Mouse (Mus musculus) erythroblast, adult 5-6 weeks (primary cell): ENCODE results near the gene Slc1a2. TPM values are rescaled to one million over a fixed set of nuclear protein-coding genes. Genes with fewer than 3 reads are reported as not detected.

Experiments
- ATAC-seq: replicated peaks from 2 replicates; pipeline ENCODE4 v1.8.0; 2016; ENCODE audit warnings: moderate number of reproducible peaks, mild to moderate bottlenecking, moderate TSS enrichment, inconsistent platforms; ENCODE audit not compliant: poor library complexity, low FRiP score, severe bottlenecking
- total RNA-seq, 2 experiments: library from RNA; stranded (forward) in 1 of 2; stranded (reverse) in 1 of 2; fragments of 150-400 nt in 1 of 2; fragments of 200-764, 138-1000 nt in 1 of 2; gene quantifications; 2 replicates each; pipeline versions ENCODE4 v1.2.3 to v1.2.4; 2015 to 2017; ENCODE audit warnings: low replicate concordance in 2 of 2

The Slc1a2 gene
- total RNA-seq, 2 experiments from 2014 or later: not detected

GRCm38 (mm10) chr2:102805283-102805682 is 146.8 kb downstream of the Slc1a2 start:
- no peak for ATAC-seq

DNA sequence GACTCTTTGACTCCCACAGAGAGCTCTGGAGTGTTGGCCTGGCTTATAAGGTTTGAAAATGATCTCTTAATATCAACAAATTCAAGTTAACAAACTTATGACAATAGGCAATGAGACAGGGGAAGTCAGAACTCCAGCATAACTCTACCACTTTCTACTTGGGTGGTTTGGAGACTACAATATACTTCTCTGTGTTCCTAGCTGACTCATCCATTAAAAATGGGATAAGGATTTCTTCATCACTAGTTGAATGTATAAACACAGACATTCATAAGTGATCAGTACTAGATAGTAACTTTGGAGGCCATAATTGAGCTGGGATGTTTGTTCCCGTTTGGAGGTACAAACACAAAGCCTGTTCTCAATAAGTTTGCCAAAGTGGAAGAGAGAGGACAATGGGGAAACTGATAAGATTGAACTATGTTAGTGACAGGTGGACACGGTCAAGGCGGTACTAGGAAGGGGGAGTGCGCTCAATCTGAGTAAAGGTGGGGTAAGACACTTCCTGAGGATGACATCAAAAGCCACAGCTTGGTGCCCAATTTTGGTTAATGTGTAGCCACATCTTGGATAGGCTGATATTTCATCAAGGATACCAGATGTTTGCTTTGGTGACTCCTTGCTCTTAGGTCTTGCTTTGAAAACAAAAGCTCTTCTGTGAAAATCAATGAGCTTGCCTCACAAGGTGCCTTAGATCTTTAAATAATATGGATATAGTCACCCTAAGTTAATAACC is 147.5 kb downstream of the Slc1a2 start:
- ATAC-seq: no peak

GRCm38 (mm10) chr2:102807633-102808032 is 149.2 kb downstream of the Slc1a2 start:
- no peak for ATAC-seq

DNA sequence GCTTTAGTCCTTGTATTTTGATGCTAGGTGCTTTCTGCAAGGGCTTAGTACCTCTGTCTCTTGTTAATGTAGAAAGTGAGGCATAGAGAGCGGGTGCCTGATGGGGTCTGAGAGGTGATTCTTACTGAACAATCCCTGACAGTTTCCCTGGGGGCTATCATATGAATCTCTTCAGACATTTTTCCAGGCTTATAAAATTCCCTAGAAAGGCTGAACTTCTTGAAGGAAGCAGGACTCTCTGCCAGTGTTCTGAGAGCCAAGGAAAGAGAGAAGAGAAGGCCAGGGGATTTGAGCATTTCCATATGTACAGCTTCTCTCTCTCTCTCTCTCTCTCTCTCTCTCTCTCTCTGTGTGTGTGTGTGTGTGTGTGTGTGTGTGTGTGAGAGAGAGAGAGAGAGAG is 151.0 kb downstream of the Slc1a2 start:
- no peak for ATAC-seq

DNA sequence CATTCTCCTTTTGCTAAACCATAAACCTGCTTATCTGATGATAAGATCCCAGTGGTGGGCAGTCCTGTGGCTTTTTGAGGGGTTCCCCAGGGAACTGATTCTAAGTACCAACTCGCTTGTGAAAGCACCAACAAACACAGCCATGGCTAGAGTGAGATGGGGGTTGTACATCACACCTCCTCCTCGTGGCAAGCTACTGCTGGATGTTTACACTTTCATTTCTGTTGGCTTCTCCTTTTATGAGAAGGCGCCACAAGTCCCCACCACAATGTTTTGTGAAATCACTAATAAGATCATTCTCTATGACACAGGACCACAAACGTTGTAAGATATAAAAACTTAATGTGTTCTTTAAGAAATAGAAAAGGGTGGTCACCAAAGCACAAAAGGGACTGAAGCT is 154.3 kb downstream of the Slc1a2 start:
- ATAC-seq: no peak

DNA sequence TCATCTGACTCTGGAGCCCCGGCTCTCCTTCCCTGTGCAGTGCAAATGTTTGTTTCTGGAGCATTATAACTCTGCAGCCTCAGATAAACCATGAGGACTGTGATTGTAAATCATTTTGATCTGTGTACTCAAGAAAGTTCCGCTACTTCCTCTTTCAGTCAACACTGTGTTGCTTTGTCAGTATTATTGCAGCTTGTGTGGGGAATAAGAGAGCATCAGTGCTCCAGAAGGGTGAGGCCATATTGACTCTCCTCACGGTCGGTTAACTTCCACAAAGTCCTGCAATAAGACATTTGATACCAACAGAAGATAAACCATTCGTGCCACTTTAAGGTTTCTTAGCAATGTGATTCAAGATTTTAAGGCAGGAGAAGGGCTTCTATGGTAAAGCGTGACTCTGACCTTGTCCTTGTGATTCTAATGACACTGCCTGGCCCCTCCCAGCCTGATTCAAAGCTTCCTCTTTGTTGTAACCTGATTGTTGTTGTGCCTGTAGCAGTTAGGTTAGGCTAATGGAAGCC is 156.9 kb downstream of the Slc1a2 start:
- ATAC-seq: no peak

DNA sequence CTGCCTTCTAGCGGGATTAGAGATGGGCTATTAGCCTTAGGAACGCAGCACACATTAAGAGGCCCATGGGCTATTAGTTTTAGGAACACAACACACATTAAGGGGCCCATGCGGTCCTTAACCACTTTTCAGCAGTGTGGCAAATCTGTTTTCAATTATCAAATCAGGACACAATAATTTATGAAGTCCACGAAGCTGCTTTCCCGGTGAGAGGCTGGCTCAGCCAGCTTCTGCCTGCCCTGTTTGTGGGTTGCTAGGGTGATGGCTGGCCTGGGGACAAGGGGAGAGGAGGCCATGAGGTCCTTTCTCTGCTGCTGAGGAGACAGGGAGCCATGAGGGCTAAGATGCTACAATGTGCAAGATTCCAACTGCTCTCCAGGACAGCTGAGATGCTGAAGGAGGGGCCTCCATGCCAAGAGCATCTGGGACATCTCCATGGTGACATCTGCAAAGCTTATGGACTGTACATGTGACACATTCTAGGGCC is 161.8 kb downstream of the Slc1a2 start:
- ATAC-seq: no peak

DNA sequence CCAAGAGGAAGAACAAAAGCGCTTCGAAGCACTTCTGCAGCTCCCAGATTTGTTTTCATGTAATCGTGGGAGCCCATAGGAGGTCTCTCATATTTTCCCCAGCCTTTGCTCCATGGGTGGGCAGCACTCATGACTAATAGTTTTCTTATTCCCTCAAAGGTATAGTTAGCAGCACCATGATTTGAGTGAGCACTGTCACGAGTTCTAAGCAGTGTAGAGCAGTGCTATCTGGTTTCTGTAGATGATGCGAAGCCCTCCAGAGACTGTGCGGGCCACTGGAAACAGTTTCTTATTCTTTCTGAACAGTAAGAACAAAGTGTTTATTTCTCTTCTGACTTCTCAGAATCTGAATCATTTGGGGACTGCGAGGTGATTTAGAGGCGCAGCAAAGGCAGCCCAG is 162.3 kb downstream of the Slc1a2 start:
- ATAC-seq: no peak

DNA sequence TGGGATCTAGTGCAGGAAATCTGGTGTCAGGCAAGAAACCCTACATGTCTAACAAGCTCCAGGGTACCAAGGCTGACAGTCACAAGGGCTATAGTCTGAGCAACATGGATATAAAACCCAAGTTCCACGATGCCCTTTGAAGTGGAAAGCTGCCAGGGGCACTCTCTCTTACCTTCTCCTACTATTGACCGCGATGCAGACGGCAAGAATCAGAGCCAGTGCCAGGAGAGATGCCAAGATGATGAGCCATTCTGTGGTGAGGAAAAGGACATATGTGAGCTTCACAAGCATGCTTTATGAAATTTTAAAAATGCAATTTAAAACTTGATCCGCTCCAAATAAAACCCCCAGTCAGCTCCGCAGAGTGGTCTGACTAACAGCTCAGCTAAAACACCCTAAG is 163.6 kb downstream of the Slc1a2 start:
- ATAC-seq: no peak

GRCm38 (mm10) chr2:102825961-102826633 is 167.6 kb downstream of the Slc1a2 start:
- ATAC-seq: no peak

- ATAC-seq: no peak
Observed at GRCm38 (mm10) chr2:102827841-102828240, 169.4 kb downstream of the Slc1a2 start.

- ATAC-seq: no peak
Observed at GRCm38 (mm10) chr2:102828381-102828780, 169.9 kb downstream of the Slc1a2 start.

- ATAC-seq: peak; percentile 88
Observed at GRCm38 (mm10) chr2:102829201-102829600, 170.7 kb downstream of the Slc1a2 start.

GRCm38 (mm10) chr2:102831547-102831946 is 173.1 kb downstream of the Slc1a2 start:
- no peak for ATAC-seq

GRCm38 (mm10) chr2:102838179-102838578 is 179.7 kb downstream of the Slc1a2 start:
- no peak for ATAC-seq

Other genes starting within 250 kb of the Slc1a2 start
- gene Fjx1, start 206.2 kb upstream of the Slc1a2 start, total RNA-seq (2015; ENCODE audit: low replicate concordance): not detected in 2 replicates
- gene Fjx1, start 206.2 kb upstream of the Slc1a2 start, total RNA-seq (2017; ENCODE audit: low replicate concordance): not detected in 2 replicates
- not detected in 2 replicates for gene Pamr1, start 108.6 kb upstream of the Slc1a2 start, total RNA-seq (2015; ENCODE audit: low replicate concordance)
- not detected in 2 replicates for gene Pamr1, start 108.6 kb upstream of the Slc1a2 start, total RNA-seq (2017; ENCODE audit: low replicate concordance)
- 59.9 and 67.5 TPM in 2 replicates for gene Cd44, start 243.0 kb downstream of the Slc1a2 start, total RNA-seq (2015; ENCODE audit: low replicate concordance)
- 36.5 and 44.4 TPM in 2 replicates for gene Cd44, start 243.0 kb downstream of the Slc1a2 start, total RNA-seq (2017; ENCODE audit: low replicate concordance)